Mouse (Mus musculus) forelimb bud, embryonic 11.5 days (tissue): Measurements from ENCODE around the gene Gm39115.

Source experiments
- DNase-seq: peaks from one replicate; pipeline ENCODE4 v3.0.0-alpha.2; 2012; ENCODE audit warnings: low read depth, low spot score

Gm39115 gene

GRCm38 (mm10) chr7:142095183-142095931 lies 40.5 kb downstream of the Gm39115 start, which contains the start of gene Dusp8:
Gene Dusp8, minus strand, starts transcription at chr7:142095843.
- peak; percentile 85 for DNase-seq

DNA sequence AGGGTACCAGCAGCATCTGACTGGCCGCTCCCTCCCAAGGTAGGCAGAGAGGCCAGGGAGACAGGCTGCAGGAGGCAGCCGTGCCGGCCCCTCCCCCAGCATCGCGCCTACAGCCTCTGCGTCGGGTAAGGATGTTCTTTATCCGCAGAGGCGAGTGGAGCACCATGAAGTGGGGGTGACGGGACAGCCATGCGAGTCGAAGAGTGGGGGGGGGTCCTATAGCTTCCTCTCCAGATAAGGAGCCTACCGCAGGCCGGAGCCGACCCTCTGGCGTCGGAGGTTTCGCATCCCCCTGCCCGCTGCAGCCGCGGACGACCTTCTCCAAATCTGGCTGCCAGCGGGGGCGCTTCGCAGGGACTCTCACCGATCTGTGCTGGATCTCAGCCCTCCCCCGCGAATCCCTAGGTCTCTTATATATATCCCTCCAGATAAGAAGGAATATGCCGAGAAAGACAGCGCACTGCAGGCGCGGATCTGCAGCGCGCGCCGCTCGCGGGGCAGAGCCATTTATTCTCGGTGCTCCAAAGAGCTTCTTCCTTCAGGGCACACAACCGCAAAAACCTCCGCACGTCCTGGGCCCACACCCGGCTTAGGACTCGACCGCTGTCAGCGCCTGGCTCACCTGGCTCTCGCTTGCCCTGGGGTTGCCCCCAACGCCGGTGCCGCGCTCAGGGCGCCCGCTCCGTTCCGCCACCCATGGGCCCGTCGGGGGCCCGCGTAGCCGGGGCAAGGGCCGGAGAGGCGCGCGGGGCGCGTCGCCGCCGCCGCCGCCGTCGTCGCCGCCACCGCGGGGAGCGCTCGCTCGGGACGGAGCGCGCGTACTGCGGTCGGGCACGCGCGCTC lies 41.3 kb downstream of the Gm39115 start:
- DNase-seq: no peak

- DNase-seq: no peak
These were observed 42.1 kb downstream of the Gm39115 start for GRCm38 (mm10) chr7:142093696-142094240.

GRCm38 (mm10) chr7:142092991-142093390 lies 42.8 kb downstream of the Gm39115 start:
- no peak for DNase-seq

- no peak for DNase-seq
These were observed 44.0 kb downstream of the Gm39115 start for GRCm38 (mm10) chr7:142091848-142092247.

GRCm38 (mm10) chr7:142089648-142090447 lies 46.0 kb downstream of the Gm39115 start:
- no peak for DNase-seq

DNA sequence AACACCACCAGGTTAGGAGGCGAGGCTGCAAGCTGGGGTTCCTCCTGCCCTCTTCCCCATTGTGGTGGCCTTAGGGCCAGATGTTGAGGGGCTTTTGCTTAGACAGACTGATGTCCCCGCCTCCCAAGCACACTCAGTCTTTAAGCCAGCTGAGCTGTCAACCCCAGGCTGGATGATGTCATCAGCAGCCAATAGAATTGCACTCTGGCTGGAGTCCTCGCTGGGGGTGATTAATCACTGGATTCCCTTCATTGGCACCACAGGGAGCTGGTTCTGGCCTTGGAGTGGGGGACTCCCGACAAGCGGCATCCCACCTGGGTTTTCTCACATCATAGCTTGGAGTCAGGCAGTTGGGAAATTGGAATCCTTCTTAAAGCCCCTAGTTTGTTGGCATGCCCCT lies 46.9 kb downstream of the Gm39115 start:
- peak; percentile 49 for DNase-seq

- no peak for DNase-seq
These were observed 48.7 kb downstream of the Gm39115 start for GRCm38 (mm10) chr7:142087069-142087652.

GRCm38 (mm10) chr7:142086159-142086905 lies 49.5 kb downstream of the Gm39115 start:
- no peak for DNase-seq
